Mouse (Mus musculus): Measurements from ENCODE around the gene Taok3. TPM values are rescaled to one million over a fixed set of nuclear protein-coding genes. Genes with fewer than 3 reads are reported as not detected.
A peak's percentile ranks its signal among the peaks of the same experiment; 100 is the strongest.

Gene Taok3
- total and polyA plus RNA-seq, 2 experiments from 2014 or later: 1.1 to 5.8 TPM

- TF ChIP-seq EP300 (IDR thresholded peaks at IDR 0.05; ENCODE audit: low read depth) (no peak), CTCF (IDR thresholded peaks at IDR 0.05; ENCODE audit: low read depth) (no peak)
- no peak overlapping the region for H3K4me2 ChIP-seq (ENCODE audit: low read depth, low read length)
- H3K36me3 ChIP-seq (replicated peaks; ENCODE audit: control insufficient read depth, insufficient read depth, low read length): peaks cover 27% of the 10 kb centered on the region
- no peak overlapping the region for H3K9ac ChIP-seq (replicated peaks; ENCODE audit: low read depth, low read length)
- no peaks in the 10 kb centered on the region for H3K27me3 ChIP-seq (ENCODE audit: control insufficient read depth, insufficient read depth, low read length)
- 46% methylated on average over 5 of the region's 5 CpGs for WGBS
- DNase-seq (ENCODE audit: low spot score): no peak
- ATAC-seq (ENCODE audit: insufficient read depth, low read depth): no peak
- no peak overlapping the region for H3K27ac ChIP-seq (ENCODE audit: low read depth)
- no peaks in the 10 kb centered on the region for H3K4me1 ChIP-seq (ENCODE audit: control insufficient read depth, insufficient read depth)
- no peak overlapping the region for H3K4me3 ChIP-seq (ENCODE audit: low read depth, low read length)
- 0 out of 2 replicates have a peak, but pooled peaks cover 4% of the 10 kb centered on the region for H3K9me3 ChIP-seq (replicated peaks; ENCODE audit: control insufficient read depth, low read length)
These were observed 144.8 kb downstream of the Taok3 start for GRCm38 (mm10) chr5:117264701-117265100.

GRCm38 (mm10) chr5:117267913-117268312 is 148.0 kb downstream of the Taok3 start:
- DNase-seq (ENCODE audit: low spot score): no peak
- Histone ChIP-seq H3K36me3 (replicated peaks; ENCODE audit: control insufficient read depth, insufficient read depth, low read length) (peaks cover 27% of the 10 kb centered on the region), H3K27me3 (ENCODE audit: control insufficient read depth, insufficient read depth, low read length) (no peaks in the 10 kb centered on the region), H3K4me2 (ENCODE audit: low read depth, low read length) (no peak overlapping the region), H3K4me1 (ENCODE audit: control insufficient read depth, insufficient read depth) (no peaks in the 10 kb centered on the region), H3K27ac (ENCODE audit: low read depth) (no peak overlapping the region), H3K4me3 (ENCODE audit: low read depth, low read length) (no peak overlapping the region), H3K9ac (replicated peaks; ENCODE audit: low read depth, low read length) (no peak overlapping the region), H3K9me3 (replicated peaks; ENCODE audit: control insufficient read depth, low read length) (0 out of 2 replicates have a peak, but pooled peaks cover 4% of the 10 kb centered on the region)
- no peak for TF ChIP-seq EP300 (IDR thresholded peaks at IDR 0.05; ENCODE audit: low read depth)
- no peak for TF ChIP-seq CTCF (IDR thresholded peaks at IDR 0.05; ENCODE audit: low read depth)
- 69% methylated on average over 14 of the region's 14 CpGs for WGBS
- ATAC-seq (ENCODE audit: insufficient read depth, low read depth): no peak

- 0 out of 2 replicates have a peak, but pooled peaks cover 2% of the 10 kb centered on the region for H3K9me3 ChIP-seq (replicated peaks; ENCODE audit: control insufficient read depth, low read length)
- 48% methylated on average over 5 of the region's 5 CpGs for WGBS
- TF ChIP-seq EP300 (IDR thresholded peaks at IDR 0.05; ENCODE audit: low read depth) (no peak), CTCF (IDR thresholded peaks at IDR 0.05; ENCODE audit: low read depth) (no peak)
These were observed 148.8 kb downstream of the Taok3 start for GRCm38 (mm10) chr5:117268749-117269148.

GRCm38 (mm10) chr5:117269395-117269794 is 149.5 kb downstream of the Taok3 start:
- H3K27ac ChIP-seq (ENCODE audit: low read depth): no peak overlapping the region
- no peak overlapping the region for H3K9ac ChIP-seq (replicated peaks; ENCODE audit: low read depth, low read length)
- no peaks in the 10 kb centered on the region for H3K27me3 ChIP-seq (ENCODE audit: control insufficient read depth, insufficient read depth, low read length)
- no peaks in the 10 kb centered on the region for H3K9me3 ChIP-seq (replicated peaks; ENCODE audit: control insufficient read depth, low read length)
- 92% methylated on average over 12 of the region's 12 CpGs for WGBS
- DNase-seq (ENCODE audit: low spot score) (no peak), ATAC-seq (ENCODE audit: insufficient read depth, low read depth) (no peak)
- peaks cover 15% of the 10 kb centered on the region; the same call in 1 of the 2 replicates for H3K36me3 ChIP-seq (replicated peaks; ENCODE audit: control insufficient read depth, insufficient read depth, low read length)
- no peak overlapping the region for H3K4me3 ChIP-seq (ENCODE audit: low read depth, low read length)
- no peak overlapping the region for H3K4me2 ChIP-seq (ENCODE audit: low read depth, low read length)
- no peaks in the 10 kb centered on the region for H3K4me1 ChIP-seq (ENCODE audit: control insufficient read depth, insufficient read depth)
- TF ChIP-seq EP300 (IDR thresholded peaks at IDR 0.05; ENCODE audit: low read depth) (no peak), CTCF (IDR thresholded peaks at IDR 0.05; ENCODE audit: low read depth) (no peak)

More at GRCm38 (mm10) chr5:117268749-117269148, 148.8 kb downstream of the Taok3 start:
- Histone ChIP-seq H3K4me3 (ENCODE audit: low read depth, low read length) (no peak overlapping the region), H3K27me3 (ENCODE audit: control insufficient read depth, insufficient read depth, low read length) (no peaks in the 10 kb centered on the region), H3K27ac (ENCODE audit: low read depth) (no peak overlapping the region), H3K4me2 (ENCODE audit: low read depth, low read length) (no peak overlapping the region), H3K9ac (replicated peaks; ENCODE audit: low read depth, low read length) (no peak overlapping the region), H3K36me3 (replicated peaks; ENCODE audit: control insufficient read depth, insufficient read depth, low read length) (peaks cover 21% of the 10 kb centered on the region), H3K4me1 (ENCODE audit: control insufficient read depth, insufficient read depth) (no peaks in the 10 kb centered on the region)
- DNase-seq (ENCODE audit: low spot score) (no peak), ATAC-seq (ENCODE audit: insufficient read depth, low read depth) (no peak)

GRCm38 (mm10) chr5:117271945-117272344 is 152.0 kb downstream of the Taok3 start:
- ATAC-seq (ENCODE audit: insufficient read depth, low read depth) (no peak), DNase-seq (ENCODE audit: low spot score) (no peak)
- no peaks in the 10 kb centered on the region for H3K4me1 ChIP-seq (ENCODE audit: control insufficient read depth, insufficient read depth)
- H3K27me3 ChIP-seq (ENCODE audit: control insufficient read depth, insufficient read depth, low read length): no peaks in the 10 kb centered on the region
- WGBS: 90% methylated on average over 14 of the region's 14 CpGs
- 0 out of 2 replicates have a peak, but pooled peaks cover 7% of the 10 kb centered on the region for H3K36me3 ChIP-seq (replicated peaks; ENCODE audit: control insufficient read depth, insufficient read depth, low read length)
- H3K27ac ChIP-seq (ENCODE audit: low read depth): no peak overlapping the region
- H3K4me2 ChIP-seq (ENCODE audit: low read depth, low read length): no peak overlapping the region
- no peak overlapping the region for H3K4me3 ChIP-seq (ENCODE audit: low read depth, low read length)
- H3K9me3 ChIP-seq (replicated peaks; ENCODE audit: control insufficient read depth, low read length): no peaks in the 10 kb centered on the region
- no peak overlapping the region for H3K9ac ChIP-seq (replicated peaks; ENCODE audit: low read depth, low read length)
- no peak for TF ChIP-seq EP300 (IDR thresholded peaks at IDR 0.05; ENCODE audit: low read depth)
- no peak for TF ChIP-seq CTCF (IDR thresholded peaks at IDR 0.05; ENCODE audit: low read depth)

GRCm38 (mm10) chr5:117274817-117275216 is 154.9 kb downstream of the Taok3 start:
- H3K9ac ChIP-seq (replicated peaks; ENCODE audit: low read depth, low read length): no peak overlapping the region
- no peak for DNase-seq (ENCODE audit: low spot score)
- H3K27ac ChIP-seq (ENCODE audit: low read depth): no peak overlapping the region
- WGBS: 75% methylated on average over 5 of the region's 5 CpGs
- no peak overlapping the region for H3K4me2 ChIP-seq (ENCODE audit: low read depth, low read length)
- 0 out of 2 replicates have a peak, but pooled peaks cover 7% of the 10 kb centered on the region for H3K36me3 ChIP-seq (replicated peaks; ENCODE audit: control insufficient read depth, insufficient read depth, low read length)
- peak; percentile 38 for TF ChIP-seq CTCF (IDR thresholded peaks at IDR 0.05; ENCODE audit: low read depth)
- TF ChIP-seq EP300 (IDR thresholded peaks at IDR 0.05; ENCODE audit: low read depth): no peak
- no peaks in the 10 kb centered on the region for H3K9me3 ChIP-seq (replicated peaks; ENCODE audit: control insufficient read depth, low read length)
- H3K4me3 ChIP-seq (ENCODE audit: low read depth, low read length): no peak overlapping the region
- no peak for ATAC-seq (ENCODE audit: insufficient read depth, low read depth)
- H3K27me3 ChIP-seq (ENCODE audit: control insufficient read depth, insufficient read depth, low read length): no peaks in the 10 kb centered on the region
- H3K4me1 ChIP-seq (ENCODE audit: control insufficient read depth, insufficient read depth): peaks cover 4% of the 10 kb centered on the region; the same call in 1 of the 2 replicates
